Mouse (Mus musculus) MN1 (cell line): Measurements from ENCODE around the gene Cox19.
A peak's percentile ranks its signal among the peaks of the same experiment; 100 is the strongest.
"Not testable (repeated sequence)": the region's sequence is repeated elsewhere in the genome, so short reads cannot be mapped to it uniquely, and the experiment has no call there.

Experiments
- DNase-seq: peaks from one replicate; pipeline ENCODE4 v3.0.0-alpha.2; 2016; ENCODE audit warnings: low spot score

Cox19 gene

GRCm38 (mm10) chr5:139363858-139364257, 12.6 kb upstream of the Cox19 start:
- DNase-seq, result no peak

GRCm38 (mm10) chr5:139359244-139359643, 8.0 kb upstream of the Cox19 start:
- no peak for DNase-seq

- peak; percentile 60 for DNase-seq
Observed at GRCm38 (mm10) chr5:139358653-139359052, 7.4 kb upstream of the Cox19 start.

GRCm38 (mm10) chr5:139355235-139355772, 4.1 kb upstream of the Cox19 start:
- DNase-seq, result peak; percentile 79

- no peak for DNase-seq
Observed at GRCm38 (mm10) chr5:139353946-139354345, 2.7 kb upstream of the Cox19 start.

- peak; percentile 42 for DNase-seq
Observed at GRCm38 (mm10) chr5:139353496-139353895, 2.3 kb upstream of the Cox19 start.

GRCm38 (mm10) chr5:139352317-139352716, 1.1 kb upstream of the Cox19 start, which contains the start of gene Cyp2w1:
Gene Cyp2w1 (plus strand): TSS chr5:139352617.
- DNase-seq, result no peak

GRCm38 (mm10) chr5:139351628-139352027, 410 bp upstream of the Cox19 start:
- DNase-seq, result no peak

GRCm38 (mm10) chr5:139349713-139350112, 1.5 kb downstream of the Cox19 start:
- no peak for DNase-seq

- DNase-seq, result no peak
Observed at GRCm38 (mm10) chr5:139347225-139347624, 4.0 kb downstream of the Cox19 start.

GRCm38 (mm10) chr5:139345364-139345714, 5.9 kb downstream of the Cox19 start:
- DNase-seq, result no peak

- DNase-seq, result peak; percentile 94
Observed at GRCm38 (mm10) chr5:139344687-139345363, 6.4 kb downstream of the Cox19 start.

GRCm38 (mm10) chr5:139344021-139344686, 7.1 kb downstream of the Cox19 start:
- peak; percentile 86 for DNase-seq

- no peak for DNase-seq
Observed at GRCm38 (mm10) chr5:139338891-139339290, 12.3 kb downstream of the Cox19 start.

GRCm38 (mm10) chr5:139338403-139338802, 12.8 kb downstream of the Cox19 start:
- peak; percentile 55 for DNase-seq

- no peak for DNase-seq
Observed at GRCm38 (mm10) chr5:139337826-139338370, 13.3 kb downstream of the Cox19 start.

- DNase-seq, result no peak
Observed at GRCm38 (mm10) chr5:139335634-139336033, 15.6 kb downstream of the Cox19 start.

- DNase-seq, result not testable (repeated sequence)
Observed at GRCm38 (mm10) chr5:139334394-139334793, 16.8 kb downstream of the Cox19 start.

GRCm38 (mm10) chr5:139333301-139334013, 17.8 kb downstream of the Cox19 start:
- no peak for DNase-seq

GRCm38 (mm10) chr5:139332590-139333272, 18.5 kb downstream of the Cox19 start:
- DNase-seq, result no peak

- peak; percentile 82 for DNase-seq
Observed at GRCm38 (mm10) chr5:139331742-139332141, 19.5 kb downstream of the Cox19 start.

GRCm38 (mm10) chr5:139330766-139331165, 20.5 kb downstream of the Cox19 start:
- DNase-seq, result no peak
